Mouse (Mus musculus): ENCODE results near the gene Prelp. TPM values are rescaled to one million over a fixed set of nuclear protein-coding genes. Genes with fewer than 3 reads are reported as not detected.

The Prelp gene
- total RNA-seq, 2 experiments from 2014 or later, result 4.2 to 5.7 TPM

DNA sequence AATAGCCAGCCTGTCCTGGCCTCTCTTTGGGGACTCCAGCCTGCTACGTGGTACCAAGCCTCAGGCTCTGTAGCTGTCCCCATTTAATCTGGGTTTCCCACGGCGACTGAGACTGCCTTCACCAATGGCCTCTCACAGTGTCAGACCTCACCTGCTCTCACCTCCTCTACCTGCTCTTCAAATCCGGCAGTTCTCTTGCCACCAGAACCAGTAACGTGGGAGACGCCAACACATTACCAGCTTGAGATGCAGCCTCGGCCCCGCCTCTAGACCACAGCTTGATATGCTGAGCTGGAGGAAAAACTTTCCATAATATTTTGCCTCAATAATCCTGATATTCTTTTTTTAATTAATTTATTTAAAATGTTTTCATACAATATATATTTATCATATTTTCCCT, 18.5 kb upstream of the Prelp start:
- DNase-seq (ENCODE audit: low spot score in 2 of 2), result no peak
- intact Hi-C loops (cut with DNase I), result no loop called here

GRCm38 (mm10) chr1:133936169-133936568, 15.0 kb upstream of the Prelp start:
- intact Hi-C loops (cut with DNase I), result no loop called here
- no peak for DNase-seq (ENCODE audit: low spot score in 2 of 2)

DNA sequence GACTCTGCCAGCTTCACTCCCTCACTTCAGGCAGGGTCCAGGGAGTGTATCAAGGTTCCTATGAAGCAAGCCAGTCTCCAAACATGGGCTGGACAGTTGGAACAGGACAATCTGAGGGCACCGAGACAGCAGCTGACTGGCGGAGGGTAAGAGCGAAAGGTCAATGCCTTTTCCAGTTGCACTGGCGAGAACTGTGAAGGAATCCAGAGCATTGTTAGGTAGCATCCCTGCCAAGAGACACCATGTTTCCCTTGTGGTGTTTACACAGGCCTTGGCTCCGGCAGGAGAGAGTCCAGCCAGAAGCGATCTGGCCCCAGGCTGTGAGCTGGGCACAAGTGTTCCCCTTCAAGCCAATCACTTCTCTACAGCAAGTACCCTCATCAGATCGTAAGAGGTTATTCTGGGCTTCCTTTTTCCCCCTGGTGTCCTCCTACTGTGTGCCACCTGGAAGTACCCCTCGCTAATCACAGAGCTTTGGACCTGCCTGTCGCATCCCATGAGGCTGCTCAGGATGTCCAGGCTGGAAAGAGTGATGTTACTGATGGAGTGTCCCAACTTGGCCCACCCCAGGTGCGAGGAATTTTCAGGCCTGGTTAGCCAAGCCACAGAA, 13.2 kb upstream of the Prelp start:
- DNase-seq (ENCODE audit: low spot score in 2 of 2), result no peak

GRCm38 (mm10) chr1:133933301-133934195, 12.3 kb upstream of the Prelp start:
- intact Hi-C loops (cut with DNase I), result no loop called here
- no peak for DNase-seq (ENCODE audit: low spot score in 2 of 2)

More for the DNA sequence above, 13.2 kb upstream of the Prelp start:
- intact Hi-C loops (cut with DNase I), result no loop called here

- no peak for DNase-seq (ENCODE audit: low spot score in 2 of 2)
- intact Hi-C loops (cut with DNase I), result no loop called here
These were observed 8.8 kb upstream of the Prelp start for GRCm38 (mm10) chr1:133929980-133930379.

- intact Hi-C loops (cut with DNase I), result no loop called here
- no peak for DNase-seq (ENCODE audit: low spot score in 2 of 2)
These were observed 4.0 kb upstream of the Prelp start for GRCm38 (mm10) chr1:133925223-133925622.

DNA sequence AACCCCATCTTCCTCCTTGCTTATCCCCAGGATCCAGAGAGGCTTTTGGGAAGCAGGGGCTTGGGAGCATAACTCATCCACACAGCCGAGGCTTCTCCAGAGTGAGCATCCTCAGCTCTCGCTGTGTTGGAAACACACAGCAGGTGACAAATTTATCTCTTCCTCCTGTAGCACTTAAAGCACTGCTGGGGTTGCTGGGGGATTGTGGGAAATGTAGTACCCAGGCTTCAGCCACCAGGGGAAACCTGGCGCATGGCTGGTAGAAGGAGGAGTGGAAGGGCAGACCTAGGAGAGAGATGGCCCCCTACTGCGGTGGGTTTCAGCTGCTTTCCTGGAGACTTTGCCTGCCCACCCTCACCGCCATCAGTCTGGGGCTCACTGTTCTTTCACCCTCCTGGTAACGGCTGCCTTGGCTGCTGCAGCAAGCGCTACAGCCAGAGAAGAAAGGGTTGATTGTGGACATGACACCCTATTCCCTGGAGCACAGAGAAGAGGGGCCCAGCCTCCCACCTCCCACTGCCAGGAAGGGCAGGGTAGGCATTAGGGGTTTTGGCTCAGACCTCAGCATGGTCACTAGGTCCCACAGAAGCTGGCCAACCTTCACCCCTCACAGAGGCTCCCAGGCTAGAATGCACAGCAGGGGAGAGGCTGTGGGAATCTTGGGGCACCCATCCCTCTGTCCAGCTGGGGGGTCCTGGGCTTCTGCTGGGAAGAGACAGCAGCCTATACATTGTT, 3.1 kb upstream of the Prelp start:
- intact Hi-C loops (cut with DNase I), result no loop called here
- peak; percentile 56 for DNase-seq (ENCODE audit: low spot score in 2 of 2)

GRCm38 (mm10) chr1:133923071-133923470, 1.9 kb upstream of the Prelp start:
- DNase-seq (ENCODE audit: low spot score in 2 of 2), result no peak
- intact Hi-C loops (cut with DNase I), result no loop called here

- intact Hi-C loops (cut with DNase I), result no loop called here
- DNase-seq (ENCODE audit: low spot score in 2 of 2), result no peak
These were observed 338 bp downstream of the Prelp start for GRCm38 (mm10) chr1:133920876-133921275.

DNA sequence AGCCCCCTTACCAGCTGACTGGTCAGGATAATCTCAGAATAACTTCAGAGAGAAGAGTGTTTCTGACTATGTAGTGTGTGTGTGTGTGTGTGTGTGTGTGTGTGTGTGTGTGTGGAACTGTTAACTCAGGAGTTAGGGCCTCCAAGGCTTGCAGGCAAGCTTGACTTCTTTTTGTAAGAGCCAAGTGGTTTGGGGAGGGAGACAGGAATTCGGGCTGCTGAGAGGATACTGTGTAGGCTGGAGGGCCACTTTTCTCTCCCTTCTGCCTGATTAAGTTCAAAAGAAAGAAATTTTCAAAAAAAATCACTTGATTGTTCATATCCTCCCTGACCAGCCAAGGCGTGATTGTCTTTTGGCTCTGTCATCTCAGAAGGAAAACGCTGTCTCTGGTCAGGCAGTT, 813 bp downstream of the Prelp start:
- intact Hi-C loops (cut with DNase I), result no loop called here
- DNase-seq (ENCODE audit: low spot score in 2 of 2), result no peak

GRCm38 (mm10) chr1:133918088-133918470, 3.1 kb downstream of the Prelp start:
- intact Hi-C loops (cut with DNase I), result no loop called here
- no peak for DNase-seq (ENCODE audit: low spot score in 2 of 2)

- intact Hi-C loops (cut with DNase I), result no loop called here
These were observed 3.6 kb downstream of the Prelp start for GRCm38 (mm10) chr1:133917456-133918087.

GRCm38 (mm10) chr1:133915723-133916355, 5.4 kb downstream of the Prelp start:
- intact Hi-C loops (cut with DNase I), result no loop called here

More at GRCm38 (mm10) chr1:133917456-133918087, 3.6 kb downstream of the Prelp start:
- no peak for DNase-seq (ENCODE audit: low spot score in 2 of 2)

GRCm38 (mm10) chr1:133915115-133915514, 6.1 kb downstream of the Prelp start:
- intact Hi-C loops (cut with DNase I), result no loop called here
- no peak for DNase-seq (ENCODE audit: low spot score in 2 of 2)

More at GRCm38 (mm10) chr1:133915723-133916355, 5.4 kb downstream of the Prelp start:
- DNase-seq (ENCODE audit: low spot score in 2 of 2), result peak; percentile 64 to 75

DNA sequence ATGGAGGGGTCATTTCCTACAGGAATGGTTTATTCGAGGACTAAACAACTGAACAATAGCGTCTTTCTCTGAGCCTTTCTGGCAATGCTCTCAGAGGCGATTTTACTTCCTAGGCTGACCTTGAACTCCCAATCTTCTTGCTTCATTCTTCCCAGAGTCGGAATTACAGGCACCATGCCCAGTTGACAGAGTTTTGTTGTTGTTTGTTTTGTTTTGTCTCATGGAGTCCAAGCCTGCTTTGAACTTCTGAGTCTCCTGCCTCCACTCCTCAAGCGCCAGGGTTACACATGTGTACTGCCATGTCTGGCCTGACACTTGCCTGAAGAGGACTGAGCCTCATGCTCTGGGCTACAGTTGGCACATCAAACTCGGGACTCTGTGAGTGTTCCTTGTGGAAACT, 8.2 kb downstream of the Prelp start:
- intact Hi-C loops (cut with DNase I), result no loop called here
- DNase-seq (ENCODE audit: low spot score in 2 of 2), result no peak

GRCm38 (mm10) chr1:133911456-133911855, 9.8 kb downstream of the Prelp start:
- peak in 1 of 2 experiments; percentile 70 for DNase-seq (ENCODE audit: low spot score in 2 of 2)
- intact Hi-C loops (cut with DNase I), result loop anchor here (1.0 kb wide), 1 partner anchor 135 kb away; no protein-coding TSS in a partner anchor

DNA sequence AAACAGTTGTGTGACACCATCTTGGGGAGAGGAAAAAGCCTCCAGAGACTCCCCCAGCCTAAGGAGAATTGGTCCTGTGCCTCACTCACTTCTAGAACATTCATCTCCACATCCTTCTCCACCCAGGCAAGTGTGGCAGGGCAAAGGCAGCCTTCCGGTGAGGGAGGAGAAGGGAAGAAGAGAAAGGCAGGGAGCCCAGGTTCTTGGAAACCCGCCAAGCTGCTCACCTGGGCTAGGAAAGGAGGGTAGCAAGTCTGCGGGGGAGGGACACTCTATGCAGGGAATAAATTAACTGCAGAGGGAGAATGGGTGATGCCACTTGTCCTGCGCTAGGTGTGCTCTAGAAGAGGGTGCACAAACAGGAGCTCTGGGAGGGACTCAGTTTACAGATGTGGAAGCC, 10.2 kb downstream of the Prelp start:
- DNase-seq (ENCODE audit: low spot score in 2 of 2), result no peak
- intact Hi-C loops (cut with DNase I), result loop anchor here (1.0 kb wide), 1 partner anchor 135 kb away; no protein-coding TSS in a partner anchor

- no peak for DNase-seq (ENCODE audit: low spot score in 2 of 2)
- intact Hi-C loops (cut with DNase I), result no loop called here
These were observed 11.1 kb downstream of the Prelp start for GRCm38 (mm10) chr1:133910108-133910507.

Data from left cerebral cortex, postnatal 14 days (tissue).